Mouse (Mus musculus) brain, adult 10 weeks (tissue): Measurements from ENCODE around the gene Dusp1. TPM values are rescaled to one million over a fixed set of nuclear protein-coding genes. Genes with fewer than 3 reads are reported as not detected.

Source experiments
- polyA plus RNA-seq: library from polyadenylated mRNA; stranded (reverse); fragments of 350-450 nt; fragmentation: Illumina TruSeq; extraction: RNeasy Lipid Tissue Mini Kit (QIAGEN cat#74804); gene quantifications from one replicate; pipeline ENCODE4 v1.2.3, GENCODE M21; 2015; ENCODE audit warnings: low read depth, low replicate concordance

Gene Dusp1
- polyA plus RNA-seq = 49.3 TPM

DNA sequence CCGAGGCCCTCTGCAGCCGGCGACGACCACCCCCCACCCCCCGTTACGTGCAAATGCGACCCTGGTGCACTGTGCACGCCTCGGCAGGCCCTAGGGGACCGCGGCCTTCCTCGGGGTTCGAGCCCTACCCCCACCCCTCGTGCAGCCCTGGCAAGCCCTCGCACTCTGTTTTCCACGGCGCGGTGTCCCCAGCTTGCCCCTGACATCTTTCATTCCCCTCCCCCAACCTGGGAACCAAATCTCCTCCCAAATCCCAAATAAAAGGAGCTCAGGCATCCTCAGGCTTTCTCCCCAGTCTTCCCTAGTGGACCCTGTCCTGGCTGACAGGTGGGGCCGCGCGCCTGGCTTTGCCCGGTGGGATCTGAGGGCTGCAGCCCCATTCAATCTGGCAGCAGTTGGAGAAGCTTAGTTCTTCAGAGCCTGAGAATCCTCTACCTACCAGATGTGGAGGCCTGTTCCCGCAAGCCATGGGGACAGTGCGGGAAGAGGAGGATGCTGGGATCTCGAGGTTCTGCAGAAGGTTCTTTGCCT lies at the start of gene Dusp1:
Gene Dusp1, minus strand, starts transcription at position 478 of the 531 bp plus-strand sequence.

DNA sequence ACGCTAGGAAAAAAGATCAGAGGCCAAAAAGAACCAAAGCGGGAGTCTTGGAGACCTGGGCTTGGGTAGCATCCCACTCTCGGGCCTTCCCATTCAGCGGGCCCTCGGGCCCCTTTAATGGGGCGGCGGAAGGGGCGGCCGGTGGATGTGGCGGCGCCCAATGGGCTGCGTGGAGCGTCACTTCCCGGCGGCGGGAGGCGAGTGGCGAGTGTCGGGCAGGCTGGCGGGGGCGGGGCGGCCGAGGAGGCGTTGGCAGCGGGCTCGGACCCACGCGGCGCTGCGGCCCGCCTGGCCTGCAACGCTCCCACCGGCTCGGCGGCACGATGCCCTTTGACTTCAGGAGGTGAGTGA lies 663 bp downstream of the Dusp1 start, which contains the start of gene Ergic1:
Gene Ergic1, plus strand, starts transcription at position 200 of the 351 bp plus-strand sequence.

Other genes with a start within 250 kb of the Dusp1 start
- 13.5 TPM for gene Neurl1b, start 147.3 kb downstream of the Dusp1 start, polyA plus RNA-seq
- gene Ergic1, start 639 bp downstream of the Dusp1 start, polyA plus RNA-seq = 116 TPM
- gene Atp6v0e, start 101.1 kb upstream of the Dusp1 start, polyA plus RNA-seq = 58.9 TPM
- gene Crebrf, start 153.5 kb upstream of the Dusp1 start, polyA plus RNA-seq = 21.3 TPM
- 44.6 TPM for gene Bnip1, start 218.9 kb upstream of the Dusp1 start, polyA plus RNA-seq